Mouse (Mus musculus) embryonic facial prominence, embryonic 14.5 days (tissue): ENCODE results near the gene Txn1. TPM values are rescaled to one million over a fixed set of nuclear protein-coding genes. Genes with fewer than 3 reads are reported as not detected.

Experiments used
- ATAC-seq: fragments of 200-750 bp; cut with Nextera tagmentation; 2 replicates; pipeline ENCODE4 v1.8.0; 2017; ENCODE audit warnings: low read depth, moderate number of reproducible peaks, moderate TSS enrichment
- DNase-seq: peaks from one replicate; pipeline ENCODE4 v3.0.0-alpha.2; 2015; ENCODE audit warnings: low spot score
- H3K27ac ChIP-seq: fragments of 300-500 bp; sonication (generic); replicated peaks from 2 replicates; pipeline ENCODE4 v1.5.1; 2014; ENCODE audit warnings: low read depth, mild to moderate bottlenecking, low read length, moderate library complexity
- H3K27me3 ChIP-seq: fragments of 300-500 bp; sonication (generic); replicated peaks from 2 replicates; pipeline ENCODE4 v1.6.1; 2014; ENCODE audit warnings: low read length; ENCODE audit not compliant: control insufficient read depth, insufficient read depth
- H3K36me3 ChIP-seq: fragments of 300-500 bp; sonication (generic); 2 replicates; pipeline ENCODE4 v1.6.1; 2014; ENCODE audit warnings: low read length, mixed read lengths; ENCODE audit not compliant: control insufficient read depth, insufficient read depth
- H3K4me1 ChIP-seq: fragments of 300-500 bp; sonication (generic); 2 replicates; pipeline ENCODE4 v1.6.1; 2014; ENCODE audit warnings: antibody characterized with exemption, low read length; ENCODE audit not compliant: control insufficient read depth, insufficient read depth
- H3K4me2 ChIP-seq: fragments of 300-500 bp; sonication (generic); 2 replicates; pipeline ENCODE4 v1.6.1; 2014; ENCODE audit warnings: low read depth, mild to moderate bottlenecking, low read length, moderate library complexity, mixed read lengths
- H3K4me3 ChIP-seq: fragments of 300-500 bp; sonication (generic); 2 replicates; pipeline ENCODE4 v1.5.1; 2014; ENCODE audit warnings: low read depth, mild to moderate bottlenecking, low read length
- H3K9ac ChIP-seq: fragments of 300-500 bp; sonication (generic); 2 replicates; pipeline ENCODE4 v1.6.1; 2014; ENCODE audit warnings: low read depth, mild to moderate bottlenecking, low read length, moderate library complexity, mixed read lengths
- H3K9me3 ChIP-seq: fragments of 300-500 bp; sonication (generic); 2 replicates; pipeline ENCODE4 v1.6.1; 2016; ENCODE audit warnings: low read length; ENCODE audit not compliant: control insufficient read depth
- WGBS: fragments of 180-500 bp; shearing (Covaris S2); extraction: QIAGEN DNeasy Blood & Tissue Kit; methylation state at CpG from one replicate; pipeline ENCODE4 v1.1.7; 2014; 5-methylcytosine and 5-hydroxymethylcytosine counted together
- polyA plus RNA-seq: library from polyadenylated mRNA; unstranded; fragments of >200 nt; fragmentation: Nextera tagmentation; extraction: Ambion mirVana; gene quantifications from 2 replicates; pipeline ENCODE4 v1.2.1, GENCODE M21; 2014

The Txn1 gene
- 367 and 373 TPM in 2 replicates for polyA plus RNA-seq

DNA sequence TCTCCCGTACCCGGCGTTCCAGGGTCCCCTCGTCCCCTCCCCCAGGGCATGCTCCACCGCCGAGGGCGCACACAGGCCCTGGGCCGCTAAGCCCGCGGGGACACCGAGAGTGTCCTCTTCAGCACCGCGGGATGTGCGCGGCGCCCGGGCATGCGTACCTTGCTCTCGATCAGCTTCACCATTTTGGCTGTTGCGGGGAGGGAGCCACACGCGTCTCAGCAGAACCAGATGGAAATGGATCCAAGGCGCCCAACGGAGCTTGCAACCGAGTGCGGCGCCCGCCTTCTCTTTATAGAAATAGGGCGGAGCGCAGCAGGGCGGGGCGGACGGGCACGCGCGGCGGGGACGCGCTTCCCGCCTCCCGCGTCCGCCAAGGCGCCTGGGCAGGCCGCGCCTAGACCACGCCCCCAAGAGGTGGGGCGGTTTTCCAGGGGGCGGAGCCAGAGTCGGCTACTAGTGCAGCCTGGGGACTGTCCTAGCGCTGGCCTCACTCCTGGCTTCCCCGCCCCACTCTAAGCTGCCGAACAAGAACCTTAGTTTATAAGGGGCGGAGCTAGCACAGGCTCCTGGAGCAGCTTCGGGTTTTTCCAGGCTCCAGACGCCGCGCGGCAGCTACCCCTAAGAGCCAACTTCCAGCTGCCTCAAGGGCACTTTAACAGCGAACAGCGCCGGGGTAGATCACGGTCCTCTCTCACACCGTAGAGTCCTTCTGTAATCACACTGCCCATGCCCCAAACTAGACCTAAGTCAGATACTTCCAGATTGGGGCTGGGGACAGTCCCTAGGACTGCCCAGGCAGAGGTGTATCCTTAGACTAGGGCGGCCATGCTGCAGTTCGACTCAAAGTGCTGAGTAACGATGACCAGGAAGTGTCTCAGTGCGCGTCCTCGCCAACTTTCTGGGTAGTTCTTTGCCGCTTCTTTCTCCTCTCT lies at the start of gene Txn1:
Txn1 (minus strand) TSS at position 383 of the 932 bp plus-strand sequence.
- ATAC-seq (peak; percentile 98), DNase-seq (peak; percentile 99)
- Histone ChIP-seq H3K27me3 (no peaks in the 10 kb centered on the region), H3K9ac (peak within 1 kb of the TSS; percentile 88), H3K4me3 (peak within 1 kb of the TSS; percentile 79), H3K4me1 (peaks cover 26% of the 10 kb centered on the region), H3K4me2 (peak within 1 kb of the TSS; percentile 70), H3K27ac (peak within 1 kb of the TSS; percentile 89), H3K36me3 (peaks cover 10% of the 10 kb centered on the region), H3K9me3 (0 out of 2 replicates have a peak, but pooled peaks cover 4% of the 10 kb centered on the region)
- WGBS: under 1% methylated on average over 49 of the region's 71 CpGs

DNA sequence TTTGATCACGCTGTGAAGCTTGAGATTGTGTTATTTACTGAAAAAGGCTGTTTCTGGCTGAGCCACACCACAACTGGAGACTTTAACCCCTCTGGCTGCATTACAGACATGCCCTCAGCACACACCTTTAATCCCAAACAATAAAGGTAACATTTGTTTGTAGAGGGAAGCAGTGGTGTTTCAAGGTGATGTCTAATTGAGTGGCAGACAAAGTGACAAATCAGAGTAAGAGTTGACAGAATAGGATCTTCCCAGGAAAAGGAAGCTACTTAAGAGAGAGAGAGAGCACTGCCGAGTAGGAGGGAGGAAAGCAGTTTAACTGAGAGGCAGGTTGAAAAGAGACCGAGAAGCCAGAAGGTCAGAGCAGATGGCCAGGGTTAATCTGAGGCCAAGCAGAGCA lies 47.3 kb upstream of the Txn1 start:
- no peak for DNase-seq

DNA sequence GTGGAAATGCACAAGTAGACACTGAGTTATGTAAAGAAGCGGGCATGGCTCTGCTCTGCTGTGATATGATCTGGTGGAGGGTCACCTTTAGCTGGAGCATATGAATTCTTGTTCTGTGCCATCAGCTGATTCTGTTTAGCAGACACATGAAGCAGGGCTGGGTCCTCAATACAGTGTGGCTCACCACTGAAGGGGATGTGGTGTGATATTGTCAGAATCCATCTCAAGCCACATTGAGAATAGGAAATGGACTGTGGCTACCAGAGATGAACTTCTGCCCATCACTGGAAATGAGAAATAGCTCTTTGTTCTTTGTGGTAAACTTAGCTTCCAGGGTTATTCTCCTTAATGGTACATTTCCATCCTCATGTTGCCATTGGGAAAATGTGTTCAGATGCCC lies 35.2 kb upstream of the Txn1 start:
- no peaks in the 10 kb centered on the region for H3K36me3 ChIP-seq
- no peak overlapping the region for H3K4me3 ChIP-seq
- no peak overlapping the region for H3K4me2 ChIP-seq
- DNase-seq (no peak), ATAC-seq (no peak)
- no peaks in the 10 kb centered on the region for H3K4me1 ChIP-seq
- H3K27ac ChIP-seq: no peak overlapping the region
- H3K9me3 ChIP-seq: no peaks in the 10 kb centered on the region
- no peak overlapping the region for H3K9ac ChIP-seq
- 71% methylated on average over 1 of the region's 1 CpGs for WGBS
- no peaks in the 10 kb centered on the region for H3K27me3 ChIP-seq

More for the DNA sequence above, 47.3 kb upstream of the Txn1 start:
- no peak overlapping the region for H3K4me3 ChIP-seq
- H3K9me3 ChIP-seq: no peaks in the 10 kb centered on the region
- WGBS: 58% methylated on average over 3 of the region's 3 CpGs
- no peak overlapping the region for H3K4me2 ChIP-seq
- ATAC-seq: no peak
- H3K9ac ChIP-seq: no peak overlapping the region
- H3K36me3 ChIP-seq: no peaks in the 10 kb centered on the region
- no peak overlapping the region for H3K27ac ChIP-seq
- H3K4me1 ChIP-seq: no peaks in the 10 kb centered on the region
- H3K27me3 ChIP-seq: no peaks in the 10 kb centered on the region

DNA sequence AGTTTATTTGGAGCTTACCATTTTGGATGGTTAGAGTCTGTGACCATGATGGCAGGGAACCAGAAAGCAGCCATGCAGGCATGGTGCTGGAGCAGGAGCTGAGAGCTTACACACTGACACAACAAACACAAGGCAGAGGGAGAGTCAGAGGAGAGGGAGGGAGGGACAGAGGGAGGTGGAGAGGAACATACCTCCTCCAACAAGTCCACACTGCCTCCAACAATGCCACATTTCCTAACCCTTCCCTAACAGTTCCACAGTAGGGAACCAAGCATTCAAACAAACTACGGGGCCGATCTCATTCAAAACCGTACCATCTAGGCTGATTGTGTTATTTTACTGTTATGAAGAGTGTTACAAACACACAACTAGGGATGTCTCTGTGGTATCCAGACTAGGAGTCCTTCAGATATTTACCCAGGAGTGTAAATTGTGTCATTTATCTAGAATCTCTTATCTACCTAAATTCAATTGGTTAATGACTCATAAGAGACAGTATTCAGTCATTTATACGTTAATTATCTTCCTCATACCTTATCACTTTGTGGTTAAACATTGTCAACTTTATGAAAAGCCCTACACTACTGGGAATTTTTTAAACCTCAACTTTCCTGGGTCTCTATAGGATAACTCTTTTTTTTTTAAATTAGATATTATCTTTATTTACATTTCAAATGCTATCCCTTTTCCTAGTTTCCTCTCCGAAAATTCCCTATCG lies 18.3 kb upstream of the Txn1 start:
- H3K9me3 ChIP-seq: no peaks in the 10 kb centered on the region
- DNase-seq (no peak), ATAC-seq (no peak)
- H3K4me2 ChIP-seq: no peak overlapping the region
- H3K4me3 ChIP-seq: no peak overlapping the region
- no peak overlapping the region for H3K27ac ChIP-seq
- 84% methylated on average over 6 of the region's 6 CpGs for WGBS
- no peak overlapping the region for H3K9ac ChIP-seq
- H3K36me3 ChIP-seq: no peaks in the 10 kb centered on the region
- H3K4me1 ChIP-seq: no peaks in the 10 kb centered on the region
- H3K27me3 ChIP-seq: no peaks in the 10 kb centered on the region

DNA sequence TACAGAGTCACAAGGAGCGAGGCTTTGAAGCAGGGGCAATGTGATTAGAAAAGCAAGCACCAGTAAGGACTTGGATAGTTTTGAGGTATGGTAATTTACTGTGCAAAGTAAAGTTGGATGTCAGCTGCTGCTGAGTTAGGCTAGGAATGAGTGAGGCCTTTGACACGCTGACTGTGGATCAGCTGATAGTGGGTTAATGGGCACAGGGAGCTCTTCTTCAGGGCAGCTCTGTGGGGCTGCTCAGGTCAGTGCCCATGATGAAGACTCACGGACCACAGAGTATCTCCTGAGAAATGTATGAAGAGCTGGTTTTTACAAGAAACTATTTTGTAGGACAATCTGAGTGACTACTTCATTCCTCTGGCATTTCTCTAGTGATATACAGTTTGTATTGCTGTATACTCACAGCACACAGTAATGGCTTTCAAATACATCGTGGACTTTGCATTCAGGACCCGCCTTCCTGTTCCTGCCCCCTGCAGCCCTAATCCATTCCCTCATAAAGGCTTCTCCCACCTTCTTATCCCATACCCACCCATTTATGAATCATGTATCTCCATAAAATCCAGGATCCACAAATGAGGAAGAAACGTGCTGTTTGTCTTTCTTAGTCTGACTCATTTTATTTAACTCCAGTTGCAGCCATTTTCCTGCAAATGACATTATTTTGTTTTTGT lies 17.5 kb upstream of the Txn1 start:
- no peaks in the 10 kb centered on the region for H3K27me3 ChIP-seq
- 82% methylated on average over 6 of the region's 6 CpGs for WGBS
- H3K9me3 ChIP-seq: no peaks in the 10 kb centered on the region
- H3K4me2 ChIP-seq: no peak overlapping the region
- H3K9ac ChIP-seq: no peak overlapping the region
- no peak overlapping the region for H3K27ac ChIP-seq
- no peaks in the 10 kb centered on the region for H3K4me1 ChIP-seq
- H3K36me3 ChIP-seq: no peaks in the 10 kb centered on the region
- ATAC-seq: no peak
- no peak overlapping the region for H3K4me3 ChIP-seq
- no peak for DNase-seq

DNA sequence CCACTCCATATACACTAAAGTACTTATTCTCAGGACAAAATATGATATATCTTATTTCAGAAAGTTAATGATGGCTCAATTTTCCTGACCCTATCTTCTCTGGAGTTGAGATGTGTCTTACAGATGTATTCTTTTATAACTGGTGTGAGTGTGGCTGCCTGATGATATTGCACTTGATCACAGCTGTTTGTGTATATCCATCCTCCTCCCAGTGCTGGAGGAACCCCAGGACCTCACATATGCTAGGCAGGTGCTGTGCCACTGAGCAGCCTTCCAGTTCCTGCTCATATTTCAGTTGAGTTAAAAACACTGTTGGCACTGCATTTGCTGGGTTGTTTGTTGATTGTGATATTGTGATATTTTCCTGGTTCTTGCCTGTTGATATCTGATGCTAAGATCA lies 14.1 kb upstream of the Txn1 start:
- DNase-seq: peak; percentile 15
- no peak overlapping the region for H3K27ac ChIP-seq
- no peak overlapping the region for H3K4me2 ChIP-seq
- no peak overlapping the region for H3K4me3 ChIP-seq
- H3K9me3 ChIP-seq: no peaks in the 10 kb centered on the region
- H3K4me1 ChIP-seq: no peaks in the 10 kb centered on the region
- no peak overlapping the region for H3K9ac ChIP-seq
- no peaks in the 10 kb centered on the region for H3K36me3 ChIP-seq
- ATAC-seq: no peak
- no peaks in the 10 kb centered on the region for H3K27me3 ChIP-seq

DNA sequence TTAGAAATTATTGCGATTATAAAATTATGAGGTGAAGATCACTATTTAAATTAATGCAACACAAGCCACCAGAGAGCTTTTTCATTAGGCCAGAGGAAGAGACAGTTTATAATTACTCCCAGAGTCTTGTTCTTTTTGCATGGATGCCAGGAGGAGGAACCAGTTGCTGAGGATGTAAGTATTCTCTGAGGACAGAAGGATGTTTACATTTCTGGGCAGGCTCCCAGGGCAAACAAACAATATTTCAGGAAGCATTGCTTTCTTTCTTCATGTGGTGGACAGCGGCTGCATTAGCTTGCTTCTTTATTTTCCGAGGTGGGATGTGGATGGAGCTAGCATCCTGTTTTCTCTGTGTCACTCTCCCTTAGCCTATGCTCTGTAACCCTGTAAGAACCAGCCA lies 11.0 kb upstream of the Txn1 start:
- no peaks in the 10 kb centered on the region for H3K4me1 ChIP-seq
- H3K36me3 ChIP-seq: no peaks in the 10 kb centered on the region
- H3K9me3 ChIP-seq: no peaks in the 10 kb centered on the region
- H3K4me3 ChIP-seq: no peak overlapping the region
- DNase-seq (peak; percentile 45), ATAC-seq (no peak)
- no peaks in the 10 kb centered on the region for H3K27me3 ChIP-seq
- no peak overlapping the region for H3K4me2 ChIP-seq
- no peak overlapping the region for H3K9ac ChIP-seq
- no peak overlapping the region for H3K27ac ChIP-seq
- WGBS: 55% methylated on average over 3 of the region's 3 CpGs

DNA sequence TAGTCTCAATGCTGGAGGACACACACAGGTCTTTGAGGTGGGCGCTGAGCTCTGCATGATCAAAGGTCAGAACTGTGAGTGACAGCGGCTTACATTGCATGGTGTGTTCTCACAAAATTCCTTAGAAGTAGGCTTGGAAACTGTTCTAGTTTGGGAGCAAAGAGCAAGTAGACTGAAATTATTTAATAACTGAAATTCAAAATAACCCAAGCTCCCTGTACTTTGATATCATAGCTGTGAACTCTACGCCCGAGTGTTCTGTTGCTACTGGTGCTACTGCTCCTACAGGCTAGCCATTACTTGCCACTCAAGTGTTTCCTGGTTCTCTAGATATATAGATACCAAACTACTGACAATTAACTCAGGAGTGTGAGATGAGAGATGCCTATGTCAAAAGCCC lies 9.3 kb upstream of the Txn1 start:
- Histone ChIP-seq H3K9me3 (no peaks in the 10 kb centered on the region), H3K36me3 (no peaks in the 10 kb centered on the region), H3K4me2 (no peak overlapping the region), H3K4me1 (no peaks in the 10 kb centered on the region), H3K27me3 (no peaks in the 10 kb centered on the region), H3K27ac (no peak overlapping the region), H3K9ac (no peak overlapping the region), H3K4me3 (no peak overlapping the region)
- DNase-seq: no peak
- ATAC-seq: no peak
- WGBS: 87% methylated on average over 4 of the region's 4 CpGs
